Mouse (Mus musculus) G1E (cell line): Measurements from ENCODE around the gene P2ry6. TPM values are rescaled to one million over a fixed set of nuclear protein-coding genes. Genes with fewer than 3 reads are reported as not detected.

ENCODE experiments used
- ATAC-seq: 2 replicates; pipeline ENCODE4 v1.8.0; 2016; ENCODE audit warnings: mild to moderate bottlenecking; ENCODE audit not compliant: insufficient number of reproducible peaks, poor library complexity, low FRiP score, severe bottlenecking; ENCODE audit errors: extremely low read depth
- DNase-seq: peaks from one replicate; pipeline ENCODE4 v3.0.0; 2012; ENCODE audit warnings: low spot score
- H3K27me3 ChIP-seq: 2 replicates; pipeline ENCODE4 v1.6.1; 2012; ENCODE audit warnings: mild to moderate bottlenecking, low read length, inconsistent platforms; ENCODE audit not compliant: insufficient read depth
- H3K36me3 ChIP-seq: replicated peaks from 2 replicates; pipeline ENCODE3; 2012; ENCODE audit warnings: mild to moderate bottlenecking, inconsistent platforms
- H3K4me1 ChIP-seq: 2 replicates; pipeline ENCODE4 v1.6.1; 2012; ENCODE audit warnings: low read depth, low read length, inconsistent platforms, mixed read lengths; ENCODE audit not compliant: insufficient read depth
- H3K4me3 ChIP-seq: 2 replicates; pipeline ENCODE4 v1.5.1; 2012; ENCODE audit warnings: low read depth, mild to moderate bottlenecking, inconsistent platforms, low read length, moderate library complexity, mixed read lengths
- H3K9me3 ChIP-seq: replicated peaks from 2 replicates; pipeline ENCODE4 v1.6.1; 2012; ENCODE audit warnings: inconsistent platforms
- CTCF ChIP-seq: IDR thresholded peaks from 2 replicates; pipeline ENCODE4 v1.5.1; 2012; ENCODE audit warnings: low read depth, low read length, inconsistent platforms, mixed read lengths
- GATA1 ChIP-seq: IDR thresholded peaks from 2 replicates; pipeline ENCODE4 v1.6.1; 2012; ENCODE audit warnings: borderline replicate concordance, low read length, inconsistent platforms, mixed read lengths
- GATA2 ChIP-seq: IDR thresholded peaks from 2 replicates; pipeline ENCODE4 v1.6.1; 2012; ENCODE audit warnings: low read depth, low read length, inconsistent platforms, borderline replicate concordance
- POLR2AphosphoS5 ChIP-seq: IDR thresholded peaks from 2 replicates; pipeline ENCODE4 v1.6.1; 2012; ENCODE audit warnings: low read depth, low read length, inconsistent platforms; ENCODE audit not compliant: insufficient replicate concordance
- TAL1 ChIP-seq: conservative IDR thresholded peaks from 2 replicates; pipeline ENCODE4 v1.6.1; 2012; ENCODE audit warnings: low read depth, low read length, inconsistent platforms, mixed read lengths
- polyA plus RNA-seq: library from polyadenylated mRNA; stranded (reverse); fragments of >175 nt; gene quantifications from 2 replicates; pipeline ENCODE4 v1.2.3, GENCODE M21; 2012
- total RNA-seq, 2 experiments: library from RNA; stranded (forward) in 1 of 2; stranded (reverse) in 1 of 2; fragments of 200-1000 nt in 1 of 2; fragments of >200 nt in 1 of 2; fragmentation: Nextera tagmentation in 1 of 2; gene quantifications; 2 replicates each; pipeline ENCODE4 v1.2.3; 2014 to 2017

P2ry6 gene
- total and polyA plus RNA-seq, 3 experiments: 0.02 to 0.27 TPM; not detected in 1

GRCm38 (mm10) chr7:100938106-100938505 lies 36.3 kb downstream of the P2ry6 start:
- DNase-seq: no peak
- ATAC-seq: no peak
- H3K27me3 ChIP-seq: peaks cover 13% of the 10 kb centered on the region; the same call in 1 of the 2 replicates
- no peaks in the 10 kb centered on the region; the same call in 1 of the 2 replicates for H3K4me1 ChIP-seq
- TF ChIP-seq CTCF: no peak
- no peak for TF ChIP-seq GATA2
- no peak for TF ChIP-seq TAL1
- no peak for TF ChIP-seq GATA1
- TF ChIP-seq POLR2AphosphoS5: no peak
- H3K4me3 ChIP-seq: no peak overlapping the region
- no peaks in the 10 kb centered on the region for H3K9me3 ChIP-seq
- H3K36me3 ChIP-seq: no peaks in the 10 kb centered on the region

DNA sequence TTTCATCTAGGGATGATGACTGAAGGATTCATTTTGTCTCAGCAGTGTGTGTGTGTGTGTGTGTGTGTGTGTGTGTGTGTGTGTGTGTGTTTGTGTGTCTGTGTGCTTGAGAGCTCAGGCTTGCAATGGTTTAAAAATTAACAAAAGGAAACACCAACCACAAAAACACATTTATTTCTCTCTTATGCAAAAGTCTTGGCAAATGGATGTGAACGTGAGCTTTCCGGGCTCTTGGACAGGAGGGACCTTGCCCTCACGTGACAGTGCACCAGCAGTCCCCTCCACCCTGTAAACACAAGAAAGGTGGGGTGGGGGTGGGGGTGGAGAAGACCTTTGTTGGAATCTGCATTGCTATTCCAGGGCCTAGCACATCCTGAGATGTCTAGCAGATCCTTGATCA lies 37.0 kb downstream of the P2ry6 start:
- no peak for ATAC-seq

DNA sequence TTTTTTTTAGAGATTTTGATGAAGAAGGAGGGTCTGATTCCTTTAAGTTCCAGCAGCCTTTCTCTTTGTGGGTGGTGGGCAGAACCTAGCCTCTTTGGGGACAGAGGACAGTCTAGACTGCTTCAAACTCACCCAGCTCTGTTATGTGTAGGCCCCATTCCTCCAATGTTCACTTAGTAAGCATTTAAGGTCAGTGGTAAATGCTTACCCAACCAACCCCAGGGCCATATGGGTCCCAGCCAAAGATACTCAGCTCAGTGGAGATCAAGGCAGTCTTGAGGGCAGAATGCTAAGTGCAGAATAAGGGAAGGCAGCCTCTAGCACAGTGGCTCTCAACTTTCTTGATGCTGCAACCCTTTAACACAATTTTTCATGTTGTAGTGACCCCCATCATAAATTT lies 40.9 kb downstream of the P2ry6 start:
- H3K9me3 ChIP-seq: peaks cover 29% of the 10 kb centered on the region
- no peaks in the 10 kb centered on the region for H3K36me3 ChIP-seq
- peaks cover 24% of the 10 kb centered on the region; the same call in 1 of the 2 replicates for H3K27me3 ChIP-seq
- no peak overlapping the region for H3K4me3 ChIP-seq
- TF ChIP-seq POLR2AphosphoS5 (no peak), TAL1 (no peak), CTCF (no peak), GATA1 (no peak), GATA2 (no peak)
- H3K4me1 ChIP-seq: peaks cover 7% of the 10 kb centered on the region
- ATAC-seq (no peak), DNase-seq (no peak)

More for the DNA sequence above, 37.0 kb downstream of the P2ry6 start:
- DNase-seq: no peak
- no peaks in the 10 kb centered on the region for H3K36me3 ChIP-seq
- H3K9me3 ChIP-seq: peaks cover 3% of the 10 kb centered on the region; the same call in 1 of the 2 replicates
- peaks cover 5% of the 10 kb centered on the region for H3K4me1 ChIP-seq
- TF ChIP-seq TAL1 (no peak), POLR2AphosphoS5 (no peak)
- no peak overlapping the region for H3K4me3 ChIP-seq
- peaks cover 16% of the 10 kb centered on the region; the same call in 1 of the 2 replicates for H3K27me3 ChIP-seq

GRCm38 (mm10) chr7:100932481-100933007 lies 41.9 kb downstream of the P2ry6 start:
- Histone ChIP-seq H3K27me3 (peaks cover 29% of the 10 kb centered on the region), H3K4me3 (peak overlapping the region; percentile 42; the same call in 1 of the 2 replicates), H3K36me3 (no peaks in the 10 kb centered on the region), H3K9me3 (peaks cover 29% of the 10 kb centered on the region), H3K4me1 (peaks cover 7% of the 10 kb centered on the region)
- DNase-seq (no peak), ATAC-seq (no peak)
- TF ChIP-seq CTCF: no peak
- no peak for TF ChIP-seq GATA1
- TF ChIP-seq TAL1: no peak

DNA sequence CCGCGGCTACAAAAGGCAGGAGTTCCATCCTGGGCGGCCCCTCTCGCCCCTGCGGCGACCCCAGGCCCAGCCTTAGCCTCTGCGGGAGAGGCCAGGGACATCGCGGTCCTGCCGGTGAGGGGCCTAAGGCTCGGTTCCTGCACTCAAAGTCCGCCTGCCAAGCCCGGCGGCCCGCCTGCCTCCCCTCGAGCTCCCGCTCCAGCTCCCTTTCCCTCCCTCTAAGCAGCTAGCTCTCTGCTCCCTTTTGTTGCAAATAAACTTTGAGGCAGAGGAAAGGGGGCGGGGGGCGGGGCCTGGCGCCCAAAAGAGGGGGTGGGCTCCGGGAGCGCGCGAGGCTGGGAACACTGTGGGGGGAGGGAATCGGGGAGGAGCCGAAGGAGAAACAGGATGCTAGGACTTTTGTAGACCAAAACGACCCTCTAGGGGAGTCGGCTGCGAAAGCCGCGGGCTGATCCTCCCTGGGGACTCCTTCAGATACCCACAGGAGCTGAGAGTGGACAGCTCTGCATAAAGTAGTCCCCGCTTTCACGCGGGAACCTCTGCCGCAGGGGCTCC lies 42.4 kb downstream of the P2ry6 start, which contains the start of gene Arhgef17:
TSS of gene Arhgef17 (minus strand) at position 182 of the 555 bp plus-strand sequence.
- Histone ChIP-seq H3K9me3 (peaks cover 29% of the 10 kb centered on the region), H3K27me3 (peaks cover 34% of the 10 kb centered on the region), H3K36me3 (no peaks in the 10 kb centered on the region), H3K4me3 (peak within 1 kb of the TSS; percentile 42; the same call in 1 of the 2 replicates), H3K4me1 (peaks cover 7% of the 10 kb centered on the region)
- TF ChIP-seq CTCF (no peak), GATA2 (no peak), POLR2AphosphoS5 (no peak), TAL1 (no peak), GATA1 (no peak)
- ATAC-seq (no peak), DNase-seq (no peak)

- Histone ChIP-seq H3K4me1 (peaks cover 7% of the 10 kb centered on the region), H3K4me3 (no peak overlapping the region; the same call in 1 of the 2 replicates), H3K27me3 (peaks cover 40% of the 10 kb centered on the region), H3K9me3 (peaks cover 29% of the 10 kb centered on the region), H3K36me3 (no peaks in the 10 kb centered on the region)
- ATAC-seq: no peak
- TF ChIP-seq GATA2: no peak
- TF ChIP-seq TAL1: no peak
- no peak for TF ChIP-seq POLR2AphosphoS5
- no peak for TF ChIP-seq GATA1
- TF ChIP-seq CTCF: no peak
- no peak for DNase-seq
Observed at GRCm38 (mm10) chr7:100931316-100931925, 43.0 kb downstream of the P2ry6 start.
